Mouse (Mus musculus): ENCODE data around the gene Ctdsp2. TPM values are rescaled to one million over a fixed set of nuclear protein-coding genes. Genes with fewer than 3 reads are reported as not detected.

The Ctdsp2 gene
- polyA plus RNA-seq, 1 experiment, result 179 TPM

DNA sequence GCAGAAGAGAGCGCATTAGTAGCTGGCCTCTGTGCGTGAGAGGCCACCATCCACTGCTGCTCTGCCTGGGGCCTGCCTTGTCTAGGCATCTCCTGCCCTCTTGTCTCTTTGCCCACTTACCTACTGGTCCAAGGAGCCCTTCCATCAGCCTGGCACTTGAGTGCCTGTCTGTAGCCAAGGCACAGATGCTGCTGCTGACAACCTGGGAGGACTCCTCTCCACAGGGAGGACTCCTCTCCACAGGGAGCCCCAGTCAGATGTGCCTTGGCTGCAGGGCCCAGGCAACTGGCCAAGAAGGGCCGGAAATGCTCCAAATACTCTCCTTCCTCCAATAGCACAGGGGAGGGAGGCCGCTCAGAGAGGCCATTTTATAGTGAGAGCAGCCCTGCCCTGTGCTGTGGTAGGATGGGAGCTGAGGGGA, 8.0 kb downstream of the Ctdsp2 start:
- no peak for DNase-seq
- H3K36me3 ChIP-seq (ENCODE audit: control insufficient read depth, insufficient read depth, low read length), result no peaks in the 10 kb centered on the region
- 86% methylated on average over 4 of the region's 4 CpGs for WGBS
- no peak overlapping the region for H3K27ac ChIP-seq (ENCODE audit: control insufficient read depth, insufficient read depth, low read length)
- no peak overlapping the region for H3K4me3 ChIP-seq (ENCODE audit: control insufficient read depth, insufficient read depth, low read length)
- TF ChIP-seq POLR2A (IDR thresholded peaks at IDR 0.05; ENCODE audit: control insufficient read depth, extremely low read depth, insufficient read depth, low read length, poor library complexity) (no peak), CTCF (IDR thresholded peaks at IDR 0.05; ENCODE audit: borderline replicate concordance, control insufficient read depth, extremely low read depth, insufficient read depth, low read length, poor library complexity) (no peak)
- H3K4me1 ChIP-seq (replicated peaks; ENCODE audit: control insufficient read depth, insufficient read depth, low read length), result peaks cover 59% of the 10 kb centered on the region
- no peaks in the 10 kb centered on the region for H3K27me3 ChIP-seq (ENCODE audit: control insufficient read depth, insufficient read depth, low read length)

DNA sequence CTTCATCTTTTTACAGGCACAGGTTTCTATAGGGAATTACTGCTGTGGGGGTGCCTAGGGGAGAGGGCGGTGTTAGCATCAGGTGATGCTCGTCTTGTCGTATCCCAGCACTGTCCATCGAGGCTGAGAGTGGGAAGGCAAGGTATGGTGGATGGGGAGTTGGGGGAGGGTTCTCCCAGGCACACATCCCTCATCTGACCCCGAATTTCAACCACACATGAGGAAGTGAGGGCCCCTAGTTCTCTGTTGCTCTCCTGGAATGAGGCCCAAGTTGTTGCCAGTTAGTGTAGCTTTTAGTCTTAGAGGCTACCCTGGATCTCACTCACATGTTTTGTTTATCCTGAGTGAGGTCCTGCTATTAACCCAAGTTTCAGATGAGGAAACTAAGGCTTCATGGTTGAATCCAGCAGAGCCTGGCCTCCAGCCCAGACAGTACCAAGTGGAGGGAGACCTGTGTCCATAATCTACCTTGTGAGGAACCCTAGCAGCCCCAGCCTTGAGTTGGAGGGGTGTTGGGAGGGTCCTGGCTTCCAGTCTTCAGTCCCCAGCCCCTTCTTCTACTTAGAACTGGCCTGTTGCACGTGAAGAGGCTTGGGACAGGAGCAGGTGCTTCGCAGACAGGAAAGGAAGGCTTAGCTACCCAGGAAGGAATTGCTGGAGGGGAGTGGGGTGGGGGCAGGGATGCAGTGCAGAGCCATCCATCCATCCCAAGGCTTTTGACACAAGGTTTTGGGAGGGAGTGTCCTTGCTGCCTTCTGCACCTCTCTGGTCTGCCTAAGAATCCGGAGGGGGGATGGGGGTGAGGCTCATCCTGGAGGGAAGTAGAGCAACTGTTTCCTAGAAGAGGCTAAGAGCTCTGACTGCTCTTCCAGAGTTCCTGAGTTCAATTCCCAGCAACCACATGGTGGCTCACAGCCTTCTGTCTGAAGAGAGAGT, 8.9 kb downstream of the Ctdsp2 start:
- TF ChIP-seq CTCF (IDR thresholded peaks at IDR 0.05; ENCODE audit: borderline replicate concordance, control insufficient read depth, extremely low read depth, insufficient read depth, low read length, poor library complexity) (no peak), POLR2A (IDR thresholded peaks at IDR 0.05; ENCODE audit: control insufficient read depth, extremely low read depth, insufficient read depth, low read length, poor library complexity) (no peak)
- DNase-seq, result no peak
- H3K27ac ChIP-seq (ENCODE audit: control insufficient read depth, insufficient read depth, low read length), result no peak overlapping the region
- no peaks in the 10 kb centered on the region for H3K27me3 ChIP-seq (ENCODE audit: control insufficient read depth, insufficient read depth, low read length)
- WGBS, result 51% methylated on average over 8 of the region's 8 CpGs
- H3K4me1 ChIP-seq (replicated peaks; ENCODE audit: control insufficient read depth, insufficient read depth, low read length), result peaks cover 50% of the 10 kb centered on the region
- 0 out of 2 replicates have a peak, but pooled peaks cover 2% of the 10 kb centered on the region for H3K36me3 ChIP-seq (ENCODE audit: control insufficient read depth, insufficient read depth, low read length)
- no peak overlapping the region for H3K4me3 ChIP-seq (ENCODE audit: control insufficient read depth, insufficient read depth, low read length)

DNA sequence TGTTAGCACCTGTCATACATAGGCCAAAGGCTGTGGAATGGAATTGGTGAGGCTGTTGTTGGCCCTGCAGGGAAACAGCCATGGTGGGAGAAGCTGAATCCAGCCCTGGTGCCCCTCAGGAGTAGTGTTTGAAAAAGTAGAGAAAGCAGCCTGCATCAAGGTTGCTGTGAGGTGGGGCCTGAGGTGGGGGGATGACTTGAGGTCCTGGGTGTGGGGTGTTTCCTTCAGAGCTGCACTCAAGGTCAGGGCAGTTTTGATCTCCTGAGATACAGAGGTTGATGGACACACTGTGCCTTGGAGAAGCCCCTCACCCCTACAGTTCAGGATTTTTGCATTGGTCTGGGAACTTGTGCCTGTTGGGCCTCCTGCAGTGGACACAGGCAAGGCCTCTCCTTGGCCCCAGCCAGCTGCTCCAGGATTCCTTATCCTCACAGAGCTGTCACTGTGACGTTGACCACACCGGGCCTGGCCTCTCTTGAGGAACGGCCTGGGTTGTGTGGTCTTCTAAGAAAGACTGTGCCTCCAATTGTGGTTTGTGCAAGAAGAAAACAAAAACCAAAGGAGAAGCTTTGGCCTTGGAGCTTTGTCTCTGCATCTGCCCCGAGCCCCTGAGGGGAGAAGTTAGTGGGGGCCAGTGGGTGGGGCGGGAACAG, 10.1 kb downstream of the Ctdsp2 start:
- Histone ChIP-seq H3K27ac (ENCODE audit: control insufficient read depth, insufficient read depth, low read length) (no peak overlapping the region), H3K27me3 (ENCODE audit: control insufficient read depth, insufficient read depth, low read length) (no peaks in the 10 kb centered on the region), H3K4me3 (ENCODE audit: control insufficient read depth, insufficient read depth, low read length) (no peak overlapping the region), H3K36me3 (ENCODE audit: control insufficient read depth, insufficient read depth, low read length) (peaks cover 14% of the 10 kb centered on the region; the same call in 1 of the 2 replicates), H3K4me1 (replicated peaks; ENCODE audit: control insufficient read depth, insufficient read depth, low read length) (peaks cover 39% of the 10 kb centered on the region)
- DNase-seq, result no peak
- TF ChIP-seq POLR2A (IDR thresholded peaks at IDR 0.05; ENCODE audit: control insufficient read depth, extremely low read depth, insufficient read depth, low read length, poor library complexity) (no peak), CTCF (IDR thresholded peaks at IDR 0.05; ENCODE audit: borderline replicate concordance, control insufficient read depth, extremely low read depth, insufficient read depth, low read length, poor library complexity) (no peak)
- WGBS, result 39% methylated on average over 5 of the region's 5 CpGs

DNA sequence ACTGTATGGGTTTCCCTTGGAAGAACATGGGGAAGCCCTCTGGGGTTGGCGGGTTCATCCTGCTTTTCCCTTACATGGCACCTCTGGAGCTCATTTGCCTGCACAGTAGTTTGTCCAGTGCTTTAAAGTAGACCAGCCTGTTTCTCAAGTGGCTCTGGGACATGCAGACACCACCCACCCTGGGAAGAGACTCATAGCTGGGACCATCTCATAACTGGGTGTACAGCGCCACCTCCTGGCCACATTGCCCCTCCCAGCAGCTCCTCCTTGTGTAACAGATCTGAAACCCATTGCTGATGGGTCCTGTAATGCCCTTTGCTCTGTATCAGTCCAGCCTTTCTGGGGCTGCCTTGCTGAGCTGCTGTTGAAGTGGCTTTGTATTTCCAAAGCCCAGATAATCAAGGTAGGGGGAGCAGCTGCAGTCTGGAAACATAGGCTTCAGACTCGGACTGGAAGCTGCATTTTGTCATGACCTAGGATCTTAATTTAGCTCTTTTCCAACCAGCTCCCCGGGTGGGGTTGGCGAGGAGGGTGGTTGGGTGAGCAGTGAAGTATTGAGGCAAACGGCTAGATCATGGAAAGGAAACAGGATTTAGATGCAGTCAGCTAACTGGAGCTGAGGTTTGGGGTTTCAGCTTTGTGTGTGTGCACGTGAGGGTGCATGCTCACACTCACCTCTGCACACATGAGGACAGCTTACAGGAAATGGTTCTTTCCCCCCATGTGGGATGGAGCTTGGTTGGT, 12.0 kb downstream of the Ctdsp2 start:
- Histone ChIP-seq H3K27ac (ENCODE audit: control insufficient read depth, insufficient read depth, low read length) (no peak overlapping the region), H3K4me1 (replicated peaks; ENCODE audit: control insufficient read depth, insufficient read depth, low read length) (peaks cover 24% of the 10 kb centered on the region), H3K36me3 (ENCODE audit: control insufficient read depth, insufficient read depth, low read length) (peaks cover 29% of the 10 kb centered on the region), H3K27me3 (ENCODE audit: control insufficient read depth, insufficient read depth, low read length) (no peaks in the 10 kb centered on the region), H3K4me3 (ENCODE audit: control insufficient read depth, insufficient read depth, low read length) (no peak overlapping the region)
- DNase-seq, result peak; percentile 83
- no peak for TF ChIP-seq POLR2A (IDR thresholded peaks at IDR 0.05; ENCODE audit: control insufficient read depth, extremely low read depth, insufficient read depth, low read length, poor library complexity)
- peak; percentile 77; the same call in 1 of the 2 replicates for TF ChIP-seq CTCF (IDR thresholded peaks at IDR 0.05; ENCODE audit: borderline replicate concordance, control insufficient read depth, extremely low read depth, insufficient read depth, low read length, poor library complexity)
- WGBS, result 70% methylated on average over 7 of the region's 7 CpGs

DNA sequence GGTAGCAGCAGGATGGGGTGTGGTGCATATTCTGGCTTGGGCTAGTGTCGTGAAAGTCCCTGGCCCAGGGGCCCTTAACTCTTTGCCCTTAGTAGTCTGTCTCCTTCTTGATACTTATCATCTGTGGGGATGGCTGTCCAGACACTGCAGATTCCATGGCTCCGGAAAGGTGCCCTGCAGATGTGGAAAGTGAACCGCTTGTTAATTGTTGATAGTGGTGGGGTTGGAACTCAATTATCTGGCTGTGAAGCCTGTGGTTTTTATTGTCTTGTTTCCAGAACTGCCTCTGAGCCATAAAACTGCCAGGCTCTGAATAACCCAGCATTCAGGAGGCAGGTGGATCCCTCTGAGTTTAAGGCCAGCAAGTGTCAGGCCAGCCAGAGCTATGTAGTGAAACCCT, 13.2 kb downstream of the Ctdsp2 start:
- TF ChIP-seq CTCF (IDR thresholded peaks at IDR 0.05; ENCODE audit: borderline replicate concordance, control insufficient read depth, extremely low read depth, insufficient read depth, low read length, poor library complexity) (no peak), POLR2A (IDR thresholded peaks at IDR 0.05; ENCODE audit: control insufficient read depth, extremely low read depth, insufficient read depth, low read length, poor library complexity) (no peak)
- WGBS, result 90% methylated on average over 3 of the region's 3 CpGs
- peaks cover 34% of the 10 kb centered on the region for H3K36me3 ChIP-seq (ENCODE audit: control insufficient read depth, insufficient read depth, low read length)
- no peak overlapping the region for H3K4me3 ChIP-seq (ENCODE audit: control insufficient read depth, insufficient read depth, low read length)
- no peak for DNase-seq
- peaks cover 18% of the 10 kb centered on the region for H3K4me1 ChIP-seq (replicated peaks; ENCODE audit: control insufficient read depth, insufficient read depth, low read length)
- H3K27ac ChIP-seq (ENCODE audit: control insufficient read depth, insufficient read depth, low read length), result no peak overlapping the region
- H3K27me3 ChIP-seq (ENCODE audit: control insufficient read depth, insufficient read depth, low read length), result no peaks in the 10 kb centered on the region

DNA sequence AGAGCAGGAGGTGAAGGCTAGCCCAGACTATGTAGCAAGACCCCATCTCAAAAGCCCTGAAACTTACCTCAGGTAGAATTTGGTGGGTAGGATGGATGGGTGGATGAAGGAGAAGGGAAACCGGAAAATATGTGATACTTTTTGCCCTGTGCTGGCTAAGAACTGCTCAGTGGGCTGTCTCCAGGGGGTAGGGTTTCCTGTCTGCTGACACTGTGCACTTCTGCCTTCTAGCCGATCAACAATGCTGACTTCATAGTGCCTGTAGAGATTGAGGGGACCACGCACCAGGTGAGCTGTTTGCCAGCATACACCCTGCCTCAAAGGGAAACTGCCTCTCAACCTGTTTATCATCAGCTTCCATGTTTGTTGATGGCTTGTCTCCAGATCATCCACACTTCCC, 15.1 kb downstream of the Ctdsp2 start:
- Histone ChIP-seq H3K36me3 (ENCODE audit: control insufficient read depth, insufficient read depth, low read length) (peaks cover 48% of the 10 kb centered on the region), H3K4me1 (replicated peaks; ENCODE audit: control insufficient read depth, insufficient read depth, low read length) (peaks cover 4% of the 10 kb centered on the region; the same call in 1 of the 2 replicates), H3K27ac (ENCODE audit: control insufficient read depth, insufficient read depth, low read length) (no peak overlapping the region), H3K27me3 (ENCODE audit: control insufficient read depth, insufficient read depth, low read length) (no peaks in the 10 kb centered on the region), H3K4me3 (ENCODE audit: control insufficient read depth, insufficient read depth, low read length) (no peak overlapping the region)
- no peak for TF ChIP-seq POLR2A (IDR thresholded peaks at IDR 0.05; ENCODE audit: control insufficient read depth, extremely low read depth, insufficient read depth, low read length, poor library complexity)
- DNase-seq, result no peak
- WGBS, result 91% methylated on average over 3 of the region's 3 CpGs

Measured in thymus, adult 2 months (tissue).